Mouse (Mus musculus) adipose tissue, adult 10 weeks (tissue): ENCODE measurements around the gene Efhc2. TPM values are rescaled to one million over a fixed set of nuclear protein-coding genes. Genes with fewer than 3 reads are reported as not detected.

Experiments used
- polyA plus RNA-seq: library from polyadenylated mRNA; stranded (reverse); fragments of 350-450 nt; fragmentation: Illumina TruSeq; extraction: RNeasy Lipid Tissue Mini Kit (QIAGEN cat#74804); gene quantifications from one replicate; pipeline ENCODE4 v1.2.3, GENCODE M21; 2014; ENCODE audit warnings: low read depth, low replicate concordance

The Efhc2 gene
- 1.0 TPM for polyA plus RNA-seq

GRCm38 (mm10) chrX:17319126-17319583 lies at the start of gene Efhc2:
Gene Efhc2, minus strand, starts transcription at chrX:17319368.

